Mouse (Mus musculus) liver, embryonic 11.5 days (tissue): Measurements from ENCODE around the gene Acaca. TPM values are rescaled to one million over a fixed set of nuclear protein-coding genes. Genes with fewer than 3 reads are reported as not detected.

ENCODE experiments used
- ATAC-seq: fragments of 200-750 bp; cut with Nextera tagmentation; replicated peaks from 2 replicates; pipeline ENCODE4 v1.8.0; 2017; ENCODE audit warnings: moderate number of reproducible peaks, mild to moderate bottlenecking, moderate TSS enrichment, moderate library complexity; ENCODE audit not compliant: low FRiP score
- DNase-seq: peaks from one replicate; pipeline ENCODE4 v3.0.0-alpha.2; 2017; ENCODE audit warnings: low spot score
- H3K27ac ChIP-seq: fragments of 300-500 bp; sonication (generic); 2 replicates; pipeline ENCODE4 v1.5.1; 2014; ENCODE audit warnings: mild to moderate bottlenecking, low read depth, low read length, control low read depth
- H3K27me3 ChIP-seq: fragments of 300-500 bp; sonication (generic); replicated peaks from 2 replicates; pipeline ENCODE4 v1.6.1; 2014; ENCODE audit warnings: low read length, mixed read lengths; ENCODE audit not compliant: control insufficient read depth, insufficient read depth
- H3K36me3 ChIP-seq: fragments of 300-500 bp; sonication (generic); 2 replicates; pipeline ENCODE4 v1.6.1; 2014; ENCODE audit warnings: mild to moderate bottlenecking, low read length, moderate library complexity, mixed read lengths; ENCODE audit not compliant: control insufficient read depth, insufficient read depth
- H3K4me1 ChIP-seq: fragments of 300-500 bp; sonication (generic); replicated peaks from 2 replicates; pipeline ENCODE4 v1.6.1; 2014; ENCODE audit warnings: low read length, mixed read lengths; ENCODE audit not compliant: control insufficient read depth, insufficient read depth
- H3K4me2 ChIP-seq: fragments of 300-500 bp; sonication (generic); 2 replicates; pipeline ENCODE4 v1.6.1; 2014; ENCODE audit warnings: mild to moderate bottlenecking, control low read depth, moderate library complexity
- H3K4me3 ChIP-seq: fragments of 300-500 bp; sonication (generic); 2 replicates; pipeline ENCODE4 v1.5.1; 2014; ENCODE audit warnings: low read depth, low read length, control low read depth
- H3K9ac ChIP-seq: fragments of 300-500 bp; sonication (generic); 2 replicates; pipeline ENCODE4 v1.6.1; 2014; ENCODE audit warnings: low read depth, low read length, control low read depth
- H3K9me3 ChIP-seq: fragments of 300-500 bp; sonication (generic); 2 replicates; pipeline ENCODE4 v1.6.1; 2016; ENCODE audit warnings: low read length, inconsistent platforms, mixed read lengths; ENCODE audit not compliant: control insufficient read depth
- WGBS: fragments of 180-500 bp; shearing (Covaris S2); extraction: QIAGEN DNeasy Blood & Tissue Kit; methylation state at CpG from one replicate; pipeline ENCODE4 v1.1.7; 2014; 5-methylcytosine and 5-hydroxymethylcytosine counted together
- polyA plus RNA-seq: library from polyadenylated mRNA; unstranded; fragments of >200 nt; fragmentation: Nextera tagmentation; extraction: Ambion mirVana; gene quantifications from 2 replicates; pipeline ENCODE4 v1.2.1, GENCODE M21; 2014

Acaca gene
- polyA plus RNA-seq, 1 experiment from 2014 or later = 17.0 TPM

DNA sequence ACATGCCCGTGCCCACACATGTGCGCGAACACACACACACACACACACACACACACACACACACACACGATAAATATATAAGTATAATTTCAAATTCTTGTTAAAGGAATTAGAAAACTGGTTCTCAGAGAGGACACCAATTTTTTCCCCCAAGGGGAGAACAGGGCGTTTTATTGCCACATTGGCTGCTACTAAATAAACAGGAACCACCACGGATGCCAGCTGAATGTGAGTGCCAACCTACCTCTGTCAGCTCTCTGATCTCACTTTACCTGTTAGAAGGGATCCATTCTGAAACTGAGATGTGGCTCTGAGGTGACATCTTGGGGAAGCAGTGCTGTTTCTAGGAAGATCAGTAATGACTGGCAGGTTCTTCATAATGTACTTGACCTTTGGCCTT lies 34.7 kb downstream of the Acaca start:
- H3K4me2 ChIP-seq = no peak overlapping the region
- H3K4me3 ChIP-seq = no peak overlapping the region
- no peaks in the 10 kb centered on the region for H3K9me3 ChIP-seq
- no peak overlapping the region for H3K27ac ChIP-seq
- 80% methylated on average over 6 of the region's 6 CpGs for WGBS
- H3K27me3 ChIP-seq = no peaks in the 10 kb centered on the region
- DNase-seq (no peak), ATAC-seq (no peak)
- no peaks in the 10 kb centered on the region for H3K4me1 ChIP-seq
- H3K9ac ChIP-seq = no peak overlapping the region
- H3K36me3 ChIP-seq = no peaks in the 10 kb centered on the region

DNA sequence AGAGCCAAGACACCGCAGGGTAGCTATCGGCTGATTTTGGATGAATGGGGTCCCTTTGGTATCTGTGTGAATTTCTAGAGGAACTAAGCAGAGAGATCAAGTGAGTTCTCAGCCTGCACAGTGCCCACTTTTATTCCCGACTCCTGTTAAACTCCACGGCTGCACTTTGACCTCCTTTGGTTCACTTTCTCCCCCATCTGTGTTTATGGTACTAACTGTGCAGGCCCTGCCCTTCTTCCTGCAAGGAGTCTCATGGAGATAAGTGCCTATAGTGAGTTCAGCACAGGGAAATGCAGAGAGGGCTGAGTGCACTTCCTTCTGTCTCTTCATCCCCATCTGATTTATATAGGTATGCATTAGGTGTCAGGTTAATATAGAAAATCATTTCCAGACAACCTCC lies 35.1 kb downstream of the Acaca start:
- no peaks in the 10 kb centered on the region for H3K9me3 ChIP-seq
- no peak for ATAC-seq

GRCm38 (mm10) chr11:84167046-84167526 lies 37.6 kb downstream of the Acaca start, which contains the start of gene Gm11437:
Gene Gm11437, minus strand, starts transcription at chr11:84167476.
- Histone ChIP-seq H3K4me1 (no peaks in the 10 kb centered on the region), H3K4me3 (no peak within 1 kb of the TSS), H3K36me3 (no peaks in the 10 kb centered on the region), H3K27me3 (no peaks in the 10 kb centered on the region), H3K4me2 (no peak within 1 kb of the TSS), H3K9me3 (no peaks in the 10 kb centered on the region), H3K9ac (no peak within 1 kb of the TSS), H3K27ac (no peak within 1 kb of the TSS)
- DNase-seq = no peak
- ATAC-seq = no peak
- 84% methylated on average over 5 of the region's 5 CpGs for WGBS

More for the DNA sequence above, 35.1 kb downstream of the Acaca start:
- H3K9ac ChIP-seq = no peak overlapping the region
- H3K4me3 ChIP-seq = no peak overlapping the region
- H3K4me1 ChIP-seq = no peaks in the 10 kb centered on the region
- H3K27ac ChIP-seq = no peak overlapping the region
- no peaks in the 10 kb centered on the region for H3K27me3 ChIP-seq
- DNase-seq = no peak
- H3K4me2 ChIP-seq = no peak overlapping the region
- WGBS = 72% methylated on average over 4 of the region's 4 CpGs
- no peaks in the 10 kb centered on the region for H3K36me3 ChIP-seq

- no peaks in the 10 kb centered on the region for H3K27me3 ChIP-seq
- DNase-seq (no peak), ATAC-seq (no peak)
- 22% methylated on average over 7 of the region's 7 CpGs for WGBS
- H3K36me3 ChIP-seq = no peaks in the 10 kb centered on the region
- H3K4me2 ChIP-seq = 0 out of 2 replicates have a peak overlapping the region, but pooled peaks have one; percentile 26
- peaks cover 5% of the 10 kb centered on the region; the same call in 1 of the 2 replicates for H3K4me1 ChIP-seq
- H3K4me3 ChIP-seq = no peak overlapping the region
- no peak overlapping the region for H3K27ac ChIP-seq
- no peak overlapping the region for H3K9ac ChIP-seq
- no peaks in the 10 kb centered on the region for H3K9me3 ChIP-seq
Observed at GRCm38 (mm10) chr11:84168701-84169288, 39.3 kb downstream of the Acaca start.

DNA sequence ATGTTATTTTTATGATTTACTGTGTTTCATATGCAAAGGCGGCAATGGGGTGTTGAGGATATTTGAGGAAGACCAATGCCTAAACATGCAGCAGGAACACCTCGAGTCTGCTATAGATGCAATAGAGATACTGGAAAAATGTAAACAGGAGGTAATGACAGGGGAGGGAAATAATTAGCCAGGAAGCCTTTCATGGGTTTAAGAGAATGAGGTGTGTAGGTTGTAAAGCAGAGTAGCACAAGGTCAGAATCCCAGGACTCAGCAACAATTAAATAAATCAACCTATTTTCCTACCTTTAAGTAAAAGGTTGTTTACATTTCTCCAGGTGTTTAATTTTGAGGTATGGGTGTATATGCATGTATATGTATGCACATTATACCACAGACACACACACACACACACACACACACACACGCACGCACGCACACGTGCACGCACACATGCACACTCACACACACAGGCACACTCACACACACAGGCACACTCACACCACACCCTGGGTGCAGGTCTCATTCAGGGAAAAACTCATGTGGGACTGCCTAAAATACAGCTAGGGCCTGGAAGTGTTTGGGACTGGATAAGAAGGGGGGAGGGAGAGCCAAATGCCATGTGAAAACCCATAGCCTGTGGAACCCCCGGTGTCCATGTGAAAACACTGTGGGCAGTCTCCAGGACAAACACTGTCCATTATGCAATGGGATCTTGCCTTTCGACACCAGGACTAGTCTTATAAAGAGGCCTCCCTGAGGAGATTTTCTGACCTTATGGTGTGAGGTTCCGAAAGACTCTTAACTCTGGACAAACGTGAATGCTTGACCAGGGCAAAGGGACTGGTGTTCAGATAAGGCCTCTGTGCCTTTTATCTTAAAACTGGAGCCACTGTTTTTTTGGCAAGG lies 43.3 kb downstream of the Acaca start:
- no peaks in the 10 kb centered on the region for H3K36me3 ChIP-seq
- H3K4me1 ChIP-seq = peaks cover 5% of the 10 kb centered on the region; the same call in 1 of the 2 replicates
- no peak overlapping the region for H3K4me2 ChIP-seq
- 68% methylated on average over 11 of the region's 11 CpGs for WGBS
- no peak overlapping the region for H3K27ac ChIP-seq
- DNase-seq = no peak
- H3K27me3 ChIP-seq = no peaks in the 10 kb centered on the region
- no peaks in the 10 kb centered on the region for H3K9me3 ChIP-seq
- no peak overlapping the region for H3K9ac ChIP-seq
- H3K4me3 ChIP-seq = no peak overlapping the region
- no peak for ATAC-seq

DNA sequence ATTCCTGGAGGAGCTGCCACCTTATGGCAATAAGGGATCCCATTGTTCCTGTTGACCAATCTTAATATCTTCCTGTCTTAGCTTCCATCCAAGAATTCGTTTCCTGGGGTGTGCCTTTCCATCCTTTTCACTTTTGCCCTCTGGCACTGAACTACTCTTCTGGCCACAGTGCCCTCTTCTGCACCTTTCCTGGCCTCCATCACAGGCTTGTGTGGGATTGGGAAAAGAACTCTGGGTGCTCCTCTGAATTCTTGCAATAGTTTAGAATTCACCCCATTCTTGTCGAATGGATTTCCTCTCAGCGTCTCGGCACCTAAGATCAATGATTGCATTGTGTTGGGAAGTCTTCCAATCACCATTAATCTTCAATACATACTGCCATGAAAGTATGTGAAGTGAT lies 49.1 kb downstream of the Acaca start:
- ATAC-seq (no peak), DNase-seq (no peak)
- H3K4me1 ChIP-seq = peaks cover 20% of the 10 kb centered on the region
- H3K27me3 ChIP-seq = no peaks in the 10 kb centered on the region
- H3K4me2 ChIP-seq = peak overlapping the region; percentile 82
- H3K36me3 ChIP-seq = no peaks in the 10 kb centered on the region
- no peaks in the 10 kb centered on the region for H3K9me3 ChIP-seq
- peak overlapping the region; percentile 91 for H3K4me3 ChIP-seq
- WGBS = 42% methylated on average over 4 of the region's 4 CpGs
- H3K27ac ChIP-seq = no peak overlapping the region
- H3K9ac ChIP-seq = peak overlapping the region; percentile 90

GRCm38 (mm10) chr11:84179226-84179953 lies 49.9 kb downstream of the Acaca start:
- no peaks in the 10 kb centered on the region for H3K36me3 ChIP-seq
- under 1% methylated on average over 54 of the region's 85 CpGs for WGBS
- peak; percentile 98 for DNase-seq
- H3K4me2 ChIP-seq = peak overlapping the region; percentile 82
- ATAC-seq = peak; percentile 97
- H3K9me3 ChIP-seq = no peaks in the 10 kb centered on the region
- peak overlapping the region; percentile 92 for H3K27ac ChIP-seq
- H3K4me3 ChIP-seq = peak overlapping the region; percentile 91
- H3K27me3 ChIP-seq = no peaks in the 10 kb centered on the region
- peaks cover 20% of the 10 kb centered on the region for H3K4me1 ChIP-seq
- H3K9ac ChIP-seq = peak overlapping the region; percentile 90

- ATAC-seq (peak; percentile 57; the same call in 1 of the 2 replicates), DNase-seq (peak; percentile 85)
- no peaks in the 10 kb centered on the region for H3K9me3 ChIP-seq
- no peaks in the 10 kb centered on the region for H3K36me3 ChIP-seq
- peaks cover 20% of the 10 kb centered on the region for H3K4me1 ChIP-seq
- H3K27me3 ChIP-seq = no peaks in the 10 kb centered on the region
- H3K4me3 ChIP-seq = peak overlapping the region; percentile 91
- WGBS = under 1% methylated on average over 42 of the region's 44 CpGs
- H3K9ac ChIP-seq = peak overlapping the region; percentile 90
- peak overlapping the region; percentile 92 for H3K27ac ChIP-seq
- H3K4me2 ChIP-seq = peak overlapping the region; percentile 82
Observed at GRCm38 (mm10) chr11:84179954-84180598, 50.6 kb downstream of the Acaca start.
